Mouse (Mus musculus) hindbrain, embryonic 13.5 days (tissue): ENCODE data around the gene Trmt112. TPM values are rescaled to one million over a fixed set of nuclear protein-coding genes. Genes with fewer than 3 reads are reported as not detected.
"Not testable (repeated sequence)": the region's sequence is repeated elsewhere in the genome, so short reads cannot be mapped to it uniquely, and the experiment has no call there.

Experiments used
- ATAC-seq: fragments of 200-750 bp; cut with Nextera tagmentation; 2 replicates; pipeline ENCODE4 v1.8.0; 2017; ENCODE audit warnings: moderate TSS enrichment; ENCODE audit not compliant: low FRiP score
- H3K27ac ChIP-seq: fragments of 300-500 bp; sonication (generic); 2 replicates; pipeline ENCODE4 v1.5.1; 2015; ENCODE audit warnings: inconsistent platforms, mild to moderate bottlenecking, moderate library complexity
- H3K27me3 ChIP-seq: fragments of 300-500 bp; sonication (generic); 2 replicates; pipeline ENCODE4 v1.6.1; 2015; ENCODE audit warnings: mild to moderate bottlenecking, inconsistent platforms
- H3K36me3 ChIP-seq: fragments of 300-500 bp; sonication (generic); 2 replicates; pipeline ENCODE4 v1.6.1; 2015; ENCODE audit warnings: mild to moderate bottlenecking, inconsistent platforms
- H3K4me1 ChIP-seq: fragments of 300-500 bp; sonication (generic); replicated peaks from 2 replicates; pipeline ENCODE4 v1.6.1; 2015; ENCODE audit warnings: inconsistent platforms
- H3K4me2 ChIP-seq: fragments of 300-500 bp; sonication (generic); 2 replicates; pipeline ENCODE4 v1.6.1; 2015; ENCODE audit warnings: inconsistent platforms, mild to moderate bottlenecking, moderate library complexity
- H3K4me3 ChIP-seq: fragments of 300-500 bp; sonication (generic); 2 replicates; pipeline ENCODE4 v1.5.1; 2015; ENCODE audit warnings: mild to moderate bottlenecking, inconsistent platforms
- H3K9ac ChIP-seq: fragments of 300-500 bp; sonication (generic); 2 replicates; pipeline ENCODE4 v1.6.1; 2015; ENCODE audit warnings: mild to moderate bottlenecking, inconsistent platforms
- H3K9me3 ChIP-seq: fragments of 300-500 bp; sonication (generic); 2 replicates; pipeline ENCODE4 v1.6.1; 2016; ENCODE audit warnings: inconsistent platforms
- WGBS: fragments of 180-500 bp; shearing (Covaris S2); methylation state at CpG from one replicate; pipeline ENCODE4 v1.1.7; 2015; 5-methylcytosine and 5-hydroxymethylcytosine counted together
- polyA plus RNA-seq: library from polyadenylated mRNA; unstranded; fragments of >200 nt; fragmentation: Nextera tagmentation; extraction: Ambion mirVana; gene quantifications from 2 replicates; pipeline ENCODE4 v1.2.1, GENCODE M21; 2015

The Trmt112 gene
- polyA plus RNA-seq, 1 experiment from 2014 or later: 121 TPM

DNA sequence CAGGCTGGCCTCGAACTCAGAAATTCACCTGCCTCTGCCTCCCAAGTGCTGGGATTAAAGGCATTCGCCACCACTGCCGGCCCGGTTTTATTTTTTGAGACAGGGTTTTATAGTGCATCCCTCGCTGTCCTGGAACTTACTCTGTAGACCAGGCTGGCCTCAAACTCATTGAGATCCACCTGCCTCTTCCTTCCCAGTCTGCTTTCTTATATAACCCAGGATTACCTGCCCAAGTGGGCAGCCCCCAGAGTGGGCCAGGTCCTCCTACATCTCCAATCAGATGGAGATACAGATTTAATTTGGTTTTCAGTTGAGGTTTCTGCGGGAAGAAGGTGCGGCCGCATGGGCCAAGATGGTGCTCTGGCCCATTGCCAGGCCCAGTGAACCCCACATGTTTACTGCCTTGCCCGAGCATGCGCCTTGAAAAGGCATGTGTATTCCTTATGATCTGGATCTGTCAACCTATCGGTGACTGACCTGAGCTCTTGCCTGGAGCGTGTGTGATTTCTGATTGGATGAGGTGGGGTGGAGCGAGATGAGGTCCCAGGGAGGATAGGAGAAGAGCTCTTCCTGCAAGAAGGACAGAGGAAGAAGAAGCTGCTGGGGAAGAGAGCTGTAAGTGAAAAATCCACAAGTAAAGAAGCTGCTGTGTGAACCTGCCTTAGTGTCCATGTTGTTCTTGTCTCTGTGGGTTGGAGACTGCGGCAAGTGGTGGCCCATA is 15.6 kb upstream of the Trmt112 start:
- Histone ChIP-seq H3K9ac (no peak overlapping the region), H3K9me3 (0 out of 2 replicates have a peak, but pooled peaks cover 8% of the 10 kb centered on the region), H3K27me3 (no peaks in the 10 kb centered on the region), H3K36me3 (no peaks in the 10 kb centered on the region), H3K4me2 (no peak overlapping the region), H3K4me3 (no peak overlapping the region), H3K27ac (no peak overlapping the region), H3K4me1 (no peaks in the 10 kb centered on the region)
- no peak for ATAC-seq
- 93% methylated on average over 14 of the region's 14 CpGs for WGBS

GRCm38 (mm10) chr19:6895608-6896305 is 13.7 kb upstream of the Trmt112 start:
- H3K4me2 ChIP-seq, ATAC-seq, H3K4me3 ChIP-seq, H3K9me3 ChIP-seq, H3K9ac ChIP-seq, H3K27me3 ChIP-seq, H3K4me1 ChIP-seq, H3K36me3 ChIP-seq, H3K27ac ChIP-seq: not testable (repeated sequence)
- 92% methylated on average over 18 of the region's 18 CpGs for WGBS

DNA sequence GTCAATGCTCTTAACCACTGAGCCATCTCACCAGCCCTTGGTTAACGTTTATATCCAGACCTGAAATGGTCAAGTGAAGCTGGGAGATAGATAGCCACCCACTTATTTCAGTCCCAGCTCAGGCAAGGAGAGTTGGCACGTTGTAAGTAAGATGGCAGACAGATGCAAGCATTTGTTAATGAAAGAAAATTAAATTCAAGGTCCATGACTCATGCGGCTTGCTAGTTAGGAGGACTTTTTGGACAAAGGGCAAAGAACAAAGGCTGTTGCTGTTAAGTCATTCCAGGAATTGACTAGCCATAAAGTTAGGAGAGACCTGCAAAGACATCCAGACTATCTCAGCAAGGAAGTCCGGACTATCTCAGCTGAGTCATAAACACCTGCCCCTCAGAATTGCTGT is 9.9 kb upstream of the Trmt112 start:
- WGBS: 85% methylated on average over 4 of the region's 4 CpGs
- H3K4me1 ChIP-seq: no peaks in the 10 kb centered on the region
- H3K4me2 ChIP-seq: no peak overlapping the region
- H3K9me3 ChIP-seq: 0 out of 2 replicates have a peak, but pooled peaks cover 8% of the 10 kb centered on the region
- no peaks in the 10 kb centered on the region for H3K27me3 ChIP-seq
- H3K27ac ChIP-seq: no peak overlapping the region
- peaks cover 15% of the 10 kb centered on the region for H3K36me3 ChIP-seq
- no peak overlapping the region for H3K9ac ChIP-seq
- ATAC-seq: no peak
- H3K4me3 ChIP-seq: no peak overlapping the region

- H3K9me3 ChIP-seq: no peaks in the 10 kb centered on the region
- no peak overlapping the region for H3K4me3 ChIP-seq
- H3K27me3 ChIP-seq: no peaks in the 10 kb centered on the region
- no peak for ATAC-seq
- H3K4me2 ChIP-seq: no peak overlapping the region
- H3K27ac ChIP-seq: no peak overlapping the region
- H3K9ac ChIP-seq: no peak overlapping the region
- WGBS: 100% methylated on average over 1 of the region's 1 CpGs
- H3K4me1 ChIP-seq: peaks cover 11% of the 10 kb centered on the region
- peaks cover 41% of the 10 kb centered on the region for H3K36me3 ChIP-seq
Observed at GRCm38 (mm10) chr19:6903031-6903430, 6.5 kb upstream of the Trmt112 start.

DNA sequence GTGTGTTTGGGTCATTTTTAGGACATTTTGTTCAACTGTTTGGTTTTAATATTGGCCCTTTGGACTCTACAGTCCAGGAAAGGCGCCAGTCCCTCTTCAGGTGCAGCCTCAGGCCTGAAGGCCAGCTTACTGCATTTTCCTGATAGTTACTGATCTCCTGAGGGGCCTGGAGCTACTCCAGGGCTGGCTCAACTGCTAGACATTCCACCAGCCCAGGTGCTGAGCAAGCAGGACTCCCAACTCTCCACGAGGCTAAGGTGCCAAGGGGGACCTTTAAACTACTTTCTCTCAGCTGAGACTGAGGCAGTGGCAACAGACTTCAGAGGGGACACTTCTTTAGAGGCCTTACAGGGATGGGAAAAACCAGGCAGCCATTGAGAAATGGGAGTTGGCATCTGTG is 4.7 kb upstream of the Trmt112 start:
- ATAC-seq: no peak
- 95% methylated on average over 2 of the region's 2 CpGs for WGBS
- H3K4me3 ChIP-seq: no peak overlapping the region

GRCm38 (mm10) chr19:6905498-6906159 is 3.9 kb upstream of the Trmt112 start:
- H3K36me3 ChIP-seq: peaks cover 41% of the 10 kb centered on the region
- 96% methylated on average over 11 of the region's 11 CpGs for WGBS

More for the DNA sequence above, 4.7 kb upstream of the Trmt112 start:
- no peak overlapping the region for H3K9ac ChIP-seq
- peaks cover 23% of the 10 kb centered on the region for H3K4me1 ChIP-seq
- H3K27ac ChIP-seq: no peak overlapping the region
- no peaks in the 10 kb centered on the region for H3K27me3 ChIP-seq
- H3K9me3 ChIP-seq: no peaks in the 10 kb centered on the region
- H3K36me3 ChIP-seq: peaks cover 41% of the 10 kb centered on the region
- H3K4me2 ChIP-seq: no peak overlapping the region

DNA sequence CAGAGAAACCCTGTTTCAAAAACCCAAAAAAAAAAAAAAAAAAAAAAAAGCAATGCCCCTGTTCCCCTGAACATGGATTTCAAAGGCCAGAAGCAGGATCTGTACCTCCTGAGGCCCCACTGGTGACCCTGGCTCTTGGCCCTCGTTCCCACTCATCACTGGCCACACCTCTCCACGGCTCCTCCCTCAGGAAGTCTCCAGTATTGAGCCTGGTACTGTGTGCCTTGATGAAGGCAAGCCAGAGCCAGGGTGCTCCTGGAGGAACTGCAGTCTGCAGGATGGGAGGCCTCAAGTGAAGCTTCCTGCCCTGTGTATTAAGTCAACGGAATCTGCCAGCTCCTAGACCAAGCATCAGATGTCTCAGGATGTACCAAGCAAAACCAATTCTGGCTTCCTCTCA is 3.3 kb upstream of the Trmt112 start:
- Histone ChIP-seq H3K36me3 (peaks cover 44% of the 10 kb centered on the region), H3K4me3 (no peak overlapping the region), H3K9me3 (no peaks in the 10 kb centered on the region), H3K4me2 (no peak overlapping the region), H3K27me3 (no peaks in the 10 kb centered on the region), H3K27ac (no peak overlapping the region), H3K9ac (no peak overlapping the region), H3K4me1 (peaks cover 30% of the 10 kb centered on the region)
- ATAC-seq: no peak
- WGBS: 88% methylated on average over 3 of the region's 3 CpGs

More at GRCm38 (mm10) chr19:6905498-6906159, 3.9 kb upstream of the Trmt112 start:
- H3K27ac ChIP-seq: no peak overlapping the region
- no peak for ATAC-seq
- H3K4me1 ChIP-seq: peaks cover 26% of the 10 kb centered on the region
- H3K4me3 ChIP-seq: no peak overlapping the region
- no peak overlapping the region for H3K4me2 ChIP-seq
- no peaks in the 10 kb centered on the region for H3K27me3 ChIP-seq
- H3K9ac ChIP-seq: no peak overlapping the region
- no peaks in the 10 kb centered on the region for H3K9me3 ChIP-seq

DNA sequence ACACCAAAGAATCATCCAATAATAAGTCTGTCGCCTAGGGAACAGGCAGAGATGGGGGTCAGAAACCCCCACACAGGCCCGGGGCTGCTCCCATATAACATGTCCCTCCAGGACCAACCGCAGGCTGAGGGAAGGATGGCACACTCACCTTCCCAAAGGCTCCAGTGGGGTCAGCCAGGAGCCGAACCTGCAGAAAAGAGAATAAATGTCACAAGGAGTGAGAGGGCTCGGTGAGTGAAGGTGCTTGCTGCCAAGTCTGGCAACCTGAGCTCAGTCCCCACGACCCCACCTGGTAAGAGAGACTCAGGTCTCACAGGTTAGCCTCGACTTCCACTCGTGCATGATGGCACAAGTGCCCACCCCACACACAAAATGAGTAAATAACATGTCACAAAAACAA is 2.4 kb upstream of the Trmt112 start:
- H3K4me2 ChIP-seq: no peak overlapping the region
- H3K4me1 ChIP-seq: peaks cover 39% of the 10 kb centered on the region
- H3K27ac ChIP-seq: no peak overlapping the region
- WGBS: 94% methylated on average over 8 of the region's 8 CpGs
- peaks cover 53% of the 10 kb centered on the region for H3K36me3 ChIP-seq
- H3K4me3 ChIP-seq: no peak overlapping the region
- no peaks in the 10 kb centered on the region for H3K9me3 ChIP-seq
- no peaks in the 10 kb centered on the region for H3K27me3 ChIP-seq
- H3K9ac ChIP-seq: no peak overlapping the region
- no peak for ATAC-seq

DNA sequence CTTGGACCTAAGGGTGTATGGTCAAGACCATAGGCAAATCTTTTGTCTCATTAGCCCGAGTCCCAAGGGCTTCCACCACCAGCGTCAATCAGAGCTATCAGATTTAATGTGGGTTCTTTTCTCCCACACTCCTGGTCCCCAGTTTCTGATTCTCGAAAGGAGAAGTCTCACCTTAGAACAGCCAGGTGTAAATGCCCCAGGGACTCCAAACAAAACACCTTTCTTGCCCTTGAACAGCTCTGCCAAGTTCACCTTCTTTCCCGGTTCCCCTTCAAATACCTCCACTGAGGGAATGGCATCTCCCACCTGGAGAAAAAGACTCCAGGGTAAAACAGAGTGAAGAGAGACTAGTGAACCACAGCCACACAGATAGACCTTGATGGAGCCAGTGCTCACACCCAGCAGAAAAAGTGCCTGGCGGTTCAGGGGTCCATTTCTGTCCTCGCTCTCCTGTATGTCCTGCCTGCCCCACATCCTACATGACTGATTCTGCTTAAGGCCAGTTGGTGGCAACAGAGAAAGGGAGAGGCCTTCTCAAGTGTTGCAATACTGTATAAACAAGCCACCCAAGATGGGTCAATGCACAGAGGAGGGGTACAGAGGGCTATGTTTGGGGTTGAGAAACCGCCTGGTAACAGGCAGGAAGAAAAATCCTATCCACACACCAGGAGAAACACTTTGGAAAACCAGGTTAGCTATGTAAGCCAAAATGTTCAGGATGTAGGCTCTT is 1.5 kb upstream of the Trmt112 start:
- Histone ChIP-seq H3K27ac (no peak overlapping the region), H3K4me3 (peak overlapping the region; percentile 65), H3K9me3 (no peaks in the 10 kb centered on the region), H3K27me3 (no peaks in the 10 kb centered on the region), H3K4me1 (peaks cover 40% of the 10 kb centered on the region), H3K36me3 (peaks cover 58% of the 10 kb centered on the region), H3K9ac (peak overlapping the region; percentile 87), H3K4me2 (peak overlapping the region; percentile 66)
- WGBS: 89% methylated on average over 7 of the region's 7 CpGs
- ATAC-seq: no peak

- H3K27ac ChIP-seq: peak overlapping the region; percentile 97
- peak overlapping the region; percentile 66 for H3K4me2 ChIP-seq
- 10% methylated on average over 11 of the region's 11 CpGs for WGBS
- H3K9me3 ChIP-seq: no peaks in the 10 kb centered on the region
- peaks cover 64% of the 10 kb centered on the region for H3K36me3 ChIP-seq
- H3K4me1 ChIP-seq: peaks cover 40% of the 10 kb centered on the region
- H3K4me3 ChIP-seq: peak overlapping the region; percentile 65
- peak overlapping the region; percentile 87 for H3K9ac ChIP-seq
- no peaks in the 10 kb centered on the region for H3K27me3 ChIP-seq
- ATAC-seq: no peak
Observed at GRCm38 (mm10) chr19:6909021-6909420, 477 bp upstream of the Trmt112 start.

GRCm38 (mm10) chr19:6910306-6910705 is 808 bp downstream of the Trmt112 start:
- not testable (repeated sequence) for ATAC-seq, H3K9me3 ChIP-seq, H3K27me3 ChIP-seq
- peak overlapping the region; percentile 97 for H3K27ac ChIP-seq
- peak overlapping the region; percentile 65 for H3K4me3 ChIP-seq
- H3K36me3 ChIP-seq: peaks cover 56% of the 10 kb centered on the region
- H3K9ac ChIP-seq: peak overlapping the region; percentile 87
- peak overlapping the region; percentile 66 for H3K4me2 ChIP-seq
- peaks cover 40% of the 10 kb centered on the region for H3K4me1 ChIP-seq
- under 1% methylated on average over 30 of the region's 30 CpGs for WGBS
